Mouse (Mus musculus) liver, embryonic 14.5 days (tissue): ENCODE data around the gene Pik3ap1. TPM values are rescaled to one million over a fixed set of nuclear protein-coding genes. Genes with fewer than 3 reads are reported as not detected.

Experiments used
- ATAC-seq: fragments of 200-750 bp; cut with Nextera tagmentation; 2 replicates; pipeline ENCODE4 v1.8.0; 2017; ENCODE audit warnings: moderate number of reproducible peaks, mild to moderate bottlenecking, moderate library complexity; ENCODE audit not compliant: insufficient read depth
- DNase-seq, 3 experiments: peaks; one replicate each; pipeline ENCODE4 v3.0.0-alpha.2; 2012 to 2013; ENCODE audit warnings: low read depth in 3 of 3, low spot score in 3 of 3
- H3K27ac ChIP-seq: fragments of 300-500 bp; sonication (generic); 2 replicates; pipeline ENCODE4 v1.5.1; 2014; ENCODE audit warnings: moderate library complexity, mild to moderate bottlenecking, control low read depth, inconsistent platforms
- H3K27me3 ChIP-seq: fragments of 300-500 bp; sonication (generic); 2 replicates; pipeline ENCODE4 v1.6.1; 2014; ENCODE audit warnings: mild to moderate bottlenecking, low read length, moderate library complexity; ENCODE audit not compliant: control insufficient read depth, insufficient read depth
- H3K36me3 ChIP-seq: fragments of 300-500 bp; sonication (generic); replicated peaks from 2 replicates; pipeline ENCODE4 v1.6.1; 2014; ENCODE audit warnings: low read depth; ENCODE audit not compliant: control insufficient read depth, insufficient read depth
- H3K4me1 ChIP-seq, 2 experiments: fragments of 200-500 bp in 1 of 2; fragments of 300-500 bp in 1 of 2; sonication (generic) in 1 of 2; replicated peaks; 2 replicates each; pipeline ENCODE4 v1.6.1; 2012 to 2014; ENCODE audit warnings: antibody characterized with exemption in 1 of 2, inconsistent platforms in 1 of 2, low read length in 1 of 2; ENCODE audit not compliant: control insufficient read depth in 2 of 2, insufficient read depth in 2 of 2
- H3K4me2 ChIP-seq: fragments of 300-500 bp; sonication (generic); 2 replicates; pipeline ENCODE4 v1.6.1; 2014; ENCODE audit warnings: low read depth, mild to moderate bottlenecking, control low read depth, moderate library complexity
- H3K4me3 ChIP-seq, 2 experiments: fragments of 200-500 bp in 1 of 2; fragments of 300-500 bp in 1 of 2; sonication (generic) in 1 of 2; 2 replicates each; pipeline ENCODE4 v1.5.1; 2012 to 2014; ENCODE audit warnings: low read depth in 2 of 2, low read length in 2 of 2, mild to moderate bottlenecking in 2 of 2, control low read depth in 1 of 2, inconsistent platforms in 1 of 2, moderate library complexity in 1 of 2; ENCODE audit not compliant: insufficient read depth in 1 of 2
- H3K9ac ChIP-seq: fragments of 300-500 bp; sonication (generic); replicated peaks from 2 replicates; pipeline ENCODE4 v1.6.1; 2014; ENCODE audit warnings: mild to moderate bottlenecking, control low read depth, moderate library complexity
- H3K9me3 ChIP-seq: fragments of 300-500 bp; sonication (generic); 2 replicates; pipeline ENCODE4 v1.6.1; 2016; ENCODE audit warnings: low read length, mixed read lengths; ENCODE audit not compliant: control insufficient read depth
- CTCF ChIP-seq: IDR thresholded peaks from 2 replicates; pipeline ENCODE4 v1.5.1; 2016; ENCODE audit warnings: antibody characterized with exemption, low read depth, control low read depth
- EP300 ChIP-seq: IDR thresholded peaks from 2 replicates; pipeline ENCODE4 v1.6.1; 2016; ENCODE audit warnings: antibody characterized with exemption, low read depth
- WGBS: fragments of 180-500 bp; shearing (Covaris S2); extraction: QIAGEN DNeasy Blood & Tissue Kit; methylation state at CpG from one replicate; pipeline ENCODE4 v1.1.7; 2014; ENCODE audit not compliant: insufficient replicate concordance; 5-methylcytosine and 5-hydroxymethylcytosine counted together
- polyA plus RNA-seq, 2 experiments: library from polyadenylated mRNA; depleted of rRNA in 1 of 2; stranded (reverse) in 1 of 2; unstranded in 1 of 2; fragments of >200 nt; fragmentation: Nextera tagmentation in 1 of 2; extraction: Ambion mirVana in 1 of 2; gene quantifications; 2 replicates each; pipeline versions ENCODE4 v1.2.1 to v1.2.3; 2012 to 2014

The Pik3ap1 gene
- polyA plus RNA-seq, 2 experiments: 3.8 to 4.9 TPM

DNA sequence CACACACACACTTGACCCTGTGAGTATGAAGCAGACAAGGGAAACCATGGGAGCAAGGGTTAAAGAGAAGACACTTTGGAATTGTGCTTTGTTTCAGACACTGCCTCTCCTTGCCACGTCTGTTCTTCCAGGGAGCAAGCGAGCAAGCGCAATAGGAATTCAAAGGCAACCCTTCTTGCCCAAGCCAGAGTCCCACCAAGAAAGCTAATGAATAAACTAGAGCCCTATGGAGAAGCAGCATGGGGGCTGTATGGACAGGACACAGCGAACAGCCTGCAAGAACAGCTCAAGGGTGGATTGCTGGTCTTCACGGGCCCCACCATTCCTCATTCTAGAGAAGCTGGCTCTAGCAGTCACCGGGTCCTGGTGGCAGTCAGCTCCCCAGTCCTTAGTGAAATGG, 96.3 kb downstream of the Pik3ap1 start:
- Histone ChIP-seq H3K9me3 (no peaks in the 10 kb centered on the region), H3K4me3 (no peak overlapping the region), H3K9ac (no peak overlapping the region), H3K27me3 (no peaks in the 10 kb centered on the region), H3K4me2 (no peak overlapping the region), H3K4me1 (peaks cover 0 to 3% of the 10 kb centered on the region in 2 experiments; a peak in 1 of 4 replicates), H3K27ac (no peak overlapping the region), H3K36me3 (no peaks in the 10 kb centered on the region)
- 70% methylated on average over 6 of the region's 6 CpGs for WGBS
- DNase-seq: no peak
- TF ChIP-seq EP300 (no peak), CTCF (no peak)
- ATAC-seq: no peak

DNA sequence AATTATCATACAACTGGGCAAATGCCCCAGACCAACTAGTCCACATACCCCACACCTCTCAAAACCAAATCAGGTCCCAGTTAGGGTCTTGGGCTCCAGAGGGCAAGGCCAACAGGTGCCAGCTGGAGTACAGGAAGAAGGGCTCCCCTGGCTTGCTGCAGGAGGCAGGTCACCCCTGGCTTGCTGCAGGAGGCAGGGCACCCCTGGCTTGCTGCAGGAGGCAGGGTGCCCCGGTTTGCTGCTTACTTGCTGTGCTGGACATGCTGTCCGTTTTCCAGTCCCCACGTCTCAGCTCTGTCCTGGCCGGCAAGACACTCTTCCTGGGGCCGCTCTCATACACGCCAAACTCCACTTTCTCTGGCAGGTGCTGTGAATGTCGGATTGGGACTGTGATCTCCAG, 97.7 kb downstream of the Pik3ap1 start:
- ATAC-seq (no peak), DNase-seq (no peak)
- Histone ChIP-seq H3K9ac (no peak overlapping the region), H3K27me3 (no peaks in the 10 kb centered on the region), H3K27ac (no peak overlapping the region), H3K4me3 (no peak overlapping the region), H3K9me3 (no peaks in the 10 kb centered on the region), H3K36me3 (no peaks in the 10 kb centered on the region), H3K4me1 (peaks cover 0 to 3% of the 10 kb centered on the region in 2 experiments; a peak in 1 of 4 replicates), H3K4me2 (no peak overlapping the region)
- 73% methylated on average over 7 of the region's 7 CpGs for WGBS
- no peak for TF ChIP-seq EP300
- TF ChIP-seq CTCF: no peak

GRCm38 (mm10) chr19:41284515-41284914, 100.4 kb downstream of the Pik3ap1 start:
- Histone ChIP-seq H3K9ac (no peak overlapping the region), H3K27ac (no peak overlapping the region), H3K27me3 (no peaks in the 10 kb centered on the region), H3K36me3 (no peaks in the 10 kb centered on the region), H3K9me3 (no peaks in the 10 kb centered on the region), H3K4me2 (no peak overlapping the region), H3K4me3 (no peak overlapping the region), H3K4me1 (peaks cover 0 to 3% of the 10 kb centered on the region in 2 experiments; a peak in 1 of 4 replicates)
- ATAC-seq (no peak), DNase-seq (no peak)
- TF ChIP-seq CTCF: no peak
- TF ChIP-seq EP300: no peak
- WGBS: 62% methylated on average over 6 of the region's 6 CpGs

GRCm38 (mm10) chr19:41282718-41283117, 102.2 kb downstream of the Pik3ap1 start:
- TF ChIP-seq CTCF (no peak), EP300 (no peak)
- H3K4me1 ChIP-seq: peaks cover 0 to 3% of the 10 kb centered on the region in 2 experiments; a peak in 1 of 4 replicates
- H3K4me3 ChIP-seq: no peak overlapping the region
- no peak overlapping the region for H3K27ac ChIP-seq
- H3K4me2 ChIP-seq: no peak overlapping the region
- H3K9me3 ChIP-seq: no peaks in the 10 kb centered on the region
- no peaks in the 10 kb centered on the region for H3K36me3 ChIP-seq
- 25% methylated on average over 5 of the region's 5 CpGs for WGBS
- H3K27me3 ChIP-seq: no peaks in the 10 kb centered on the region
- ATAC-seq: no peak
- no peak for DNase-seq
- no peak overlapping the region for H3K9ac ChIP-seq

- Histone ChIP-seq H3K9ac (no peak overlapping the region), H3K4me2 (no peak overlapping the region), H3K9me3 (no peaks in the 10 kb centered on the region), H3K27me3 (no peaks in the 10 kb centered on the region), H3K36me3 (no peaks in the 10 kb centered on the region), H3K4me3 (no peak overlapping the region), H3K27ac (no peak overlapping the region), H3K4me1 (peaks cover 0 to 3% of the 10 kb centered on the region in 2 experiments; a peak in 1 of 4 replicates)
- no peak for DNase-seq
- no peak for ATAC-seq
- TF ChIP-seq EP300 (no peak), CTCF (no peak)
- WGBS: 56% methylated on average over 4 of the region's 4 CpGs
Observed at GRCm38 (mm10) chr19:41282216-41282615, 102.7 kb downstream of the Pik3ap1 start.
